Mouse (Mus musculus): ENCODE results near the gene Hoxb5. TPM values are rescaled to one million over a fixed set of nuclear protein-coding genes. Genes with fewer than 3 reads are reported as not detected.

The Hoxb5 gene
- polyA plus RNA-seq (2015; fragmentation: Nextera tagmentation; extraction: Ambion mirVana) = 3.8 and 5.5 TPM in 2 replicates

- no peak for ATAC-seq (ENCODE audit: extremely low read depth, insufficient number of reproducible peaks, low FRiP score, low TSS enrichment)
- H3K27me3 ChIP-seq (replicated peaks) = peaks cover 100% of the 10 kb centered on the region
- peaks cover 6% of the 10 kb centered on the region for H3K4me1 ChIP-seq
- no peaks in the 10 kb centered on the region for H3K9me3 ChIP-seq
- H3K36me3 ChIP-seq = no peaks in the 10 kb centered on the region
- peak within 1 kb of the TSS; percentile 48; the same call in 1 of the 2 replicates for H3K27ac ChIP-seq (replicated peaks)
- peak within 1 kb of the TSS; percentile 43 for H3K4me3 ChIP-seq
- H3K9ac ChIP-seq = peak within 1 kb of the TSS; percentile 70
- WGBS = under 1% methylated on average over 69 of the region's 69 CpGs
- H3K4me2 ChIP-seq = peak within 1 kb of the TSS; percentile 63
These were observed at the start of gene Hoxb5 for GRCm38 (mm10) chr11:96303151-96304099. TSS of gene Hoxb5 (plus strand) at chr11:96303336.

DNA sequence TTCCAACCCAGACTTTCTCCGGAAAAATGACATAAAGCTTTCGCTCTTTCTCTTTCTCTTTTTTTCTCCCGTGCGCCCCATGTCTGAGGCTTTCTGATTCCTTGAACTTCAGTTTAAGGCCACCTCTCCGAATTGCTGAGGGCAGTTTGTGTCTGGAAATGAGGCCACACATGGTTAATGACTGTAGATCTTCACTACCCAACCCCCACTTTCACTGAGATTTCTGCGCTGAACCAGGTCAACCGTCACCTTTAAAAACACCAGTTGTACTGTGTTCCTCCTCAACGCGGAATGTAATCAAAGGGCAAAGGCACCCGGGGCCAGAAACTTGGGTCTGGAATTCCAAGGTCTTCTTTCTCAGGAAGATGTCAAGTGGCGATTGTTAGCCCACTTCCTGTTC is 48.9 kb upstream of the Hoxb5 start:
- no peak overlapping the region for H3K4me3 ChIP-seq

GRCm38 (mm10) chr11:96255111-96255995 is 47.8 kb upstream of the Hoxb5 start:
- Histone ChIP-seq H3K9me3 (no peaks in the 10 kb centered on the region), H3K27me3 (replicated peaks) (peaks cover 100% of the 10 kb centered on the region), H3K36me3 (no peaks in the 10 kb centered on the region), H3K27ac (replicated peaks) (no peak overlapping the region), H3K4me1 (peaks cover 7% of the 10 kb centered on the region; the same call in 1 of the 2 replicates), H3K4me2 (no peak overlapping the region), H3K4me3 (no peak overlapping the region), H3K9ac (no peak overlapping the region)
- ATAC-seq (ENCODE audit: extremely low read depth, insufficient number of reproducible peaks, low FRiP score, low TSS enrichment) = no peak
- 1% methylated on average over 39 of the region's 39 CpGs for WGBS

More for the DNA sequence above, 48.9 kb upstream of the Hoxb5 start:
- Histone ChIP-seq H3K9me3 (no peaks in the 10 kb centered on the region), H3K4me1 (peaks cover 7% of the 10 kb centered on the region; the same call in 1 of the 2 replicates), H3K36me3 (no peaks in the 10 kb centered on the region), H3K4me2 (no peak overlapping the region), H3K9ac (no peak overlapping the region), H3K27me3 (replicated peaks) (peaks cover 100% of the 10 kb centered on the region), H3K27ac (replicated peaks) (no peak overlapping the region)
- no peak for ATAC-seq (ENCODE audit: extremely low read depth, insufficient number of reproducible peaks, low FRiP score, low TSS enrichment)
- 2% methylated on average over 11 of the region's 11 CpGs for WGBS

DNA sequence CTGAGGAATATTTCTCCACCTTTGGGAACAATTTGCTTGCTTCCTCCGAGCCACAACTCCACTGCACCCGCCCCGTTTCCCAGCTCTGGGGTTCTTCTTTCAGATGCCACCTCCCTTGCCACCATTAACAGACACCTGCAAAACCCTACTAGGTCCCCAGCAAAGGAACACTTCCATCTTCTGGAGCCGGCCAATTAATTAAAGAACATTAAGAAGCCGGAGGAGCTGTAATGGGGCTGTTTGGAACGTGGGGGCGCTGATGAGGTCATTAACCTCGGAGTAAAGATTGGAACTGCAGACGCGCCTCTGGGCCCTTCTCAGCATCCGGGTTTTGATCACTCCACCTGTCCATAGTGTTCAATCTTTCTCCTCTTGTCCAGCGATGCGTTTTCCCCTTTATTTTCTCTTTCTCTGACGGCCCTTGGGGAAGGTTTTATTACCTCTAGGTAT is 47.1 kb upstream of the Hoxb5 start:
- ATAC-seq (ENCODE audit: extremely low read depth, insufficient number of reproducible peaks, low FRiP score, low TSS enrichment) = no peak
- Histone ChIP-seq H3K4me1 (peaks cover 4% of the 10 kb centered on the region; the same call in 1 of the 2 replicates), H3K9ac (no peak overlapping the region), H3K4me2 (no peak overlapping the region), H3K27ac (replicated peaks) (no peak overlapping the region), H3K36me3 (no peaks in the 10 kb centered on the region), H3K27me3 (replicated peaks) (peaks cover 100% of the 10 kb centered on the region), H3K9me3 (no peaks in the 10 kb centered on the region), H3K4me3 (no peak overlapping the region)
- WGBS = 2% methylated on average over 14 of the region's 14 CpGs

DNA sequence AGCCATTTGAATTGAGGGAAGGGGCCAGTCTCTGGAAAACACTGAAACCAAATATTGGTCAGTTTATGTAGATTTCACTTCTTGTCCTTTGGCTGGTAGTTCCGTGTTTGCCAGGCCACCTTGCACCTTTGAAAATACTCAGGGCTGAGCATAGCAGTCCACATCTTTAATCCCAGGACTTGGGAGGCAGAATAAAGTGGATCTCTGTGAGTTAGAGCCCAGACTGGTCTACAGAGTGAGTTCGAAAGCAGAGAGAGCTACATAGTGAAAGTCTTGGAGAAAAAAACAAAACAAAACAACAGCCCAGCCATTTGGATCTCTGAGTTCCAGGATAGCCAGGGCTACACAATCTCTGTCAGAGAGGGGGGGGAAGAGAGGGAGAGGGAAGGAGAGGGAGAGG is 46.0 kb upstream of the Hoxb5 start:
- Histone ChIP-seq H3K36me3 (no peaks in the 10 kb centered on the region), H3K27me3 (replicated peaks) (peaks cover 100% of the 10 kb centered on the region), H3K27ac (replicated peaks) (no peak overlapping the region), H3K9me3 (no peaks in the 10 kb centered on the region), H3K4me2 (no peak overlapping the region), H3K9ac (no peak overlapping the region), H3K4me1 (no peaks in the 10 kb centered on the region), H3K4me3 (no peak overlapping the region)
- WGBS = 26% methylated on average over 2 of the region's 2 CpGs
- no peak for ATAC-seq (ENCODE audit: extremely low read depth, insufficient number of reproducible peaks, low FRiP score, low TSS enrichment)

DNA sequence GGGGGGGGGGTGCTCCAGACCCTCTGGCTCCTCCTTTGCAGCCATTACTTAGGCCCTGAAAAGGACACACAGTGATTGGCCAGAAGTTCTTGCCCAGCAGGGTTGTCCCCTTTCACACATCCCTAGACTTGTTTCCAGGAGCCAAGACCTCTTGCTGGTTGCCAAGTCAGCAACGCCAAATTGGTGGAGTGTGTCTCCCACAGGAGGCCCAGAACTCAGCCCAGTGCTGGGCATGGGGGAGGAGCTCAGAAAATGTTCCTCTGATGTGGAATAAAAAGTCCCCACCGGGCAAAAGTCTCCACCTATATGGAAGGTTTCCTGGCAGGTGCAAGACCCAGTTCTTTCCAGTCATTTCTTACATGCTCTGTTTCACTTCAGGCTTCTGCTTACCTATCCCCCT is 44.1 kb upstream of the Hoxb5 start:
- ATAC-seq (ENCODE audit: extremely low read depth, insufficient number of reproducible peaks, low FRiP score, low TSS enrichment) = no peak
- 3% methylated on average over 2 of the region's 2 CpGs for WGBS

DNA sequence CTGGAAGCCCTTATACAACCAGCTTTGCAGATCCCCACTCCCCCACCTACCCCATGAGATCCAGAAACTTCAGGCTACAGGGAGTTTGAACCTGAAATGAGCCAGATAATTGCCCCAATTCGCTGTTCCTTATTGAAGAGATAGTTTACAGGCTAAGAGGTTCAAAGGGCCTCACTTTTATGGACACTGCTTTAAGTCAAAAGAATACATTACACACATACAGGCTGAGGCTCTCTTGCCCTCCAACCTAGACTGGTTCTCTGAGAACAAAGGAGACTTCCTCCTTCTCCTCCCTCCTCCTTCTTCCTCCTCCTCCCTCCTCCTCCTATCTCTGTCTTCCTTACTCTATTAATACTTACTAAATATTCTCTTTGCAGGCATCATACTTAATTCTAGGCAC is 43.6 kb upstream of the Hoxb5 start:
- no peaks in the 10 kb centered on the region for H3K36me3 ChIP-seq
- no peak overlapping the region for H3K4me3 ChIP-seq
- H3K4me1 ChIP-seq = no peaks in the 10 kb centered on the region
- H3K4me2 ChIP-seq = no peak overlapping the region
- peaks cover 100% of the 10 kb centered on the region for H3K27me3 ChIP-seq (replicated peaks)
- 0% methylated on average over 1 of the region's 1 CpGs for WGBS
- no peak overlapping the region for H3K27ac ChIP-seq (replicated peaks)
- no peak for ATAC-seq (ENCODE audit: extremely low read depth, insufficient number of reproducible peaks, low FRiP score, low TSS enrichment)
- H3K9ac ChIP-seq = no peak overlapping the region
- H3K9me3 ChIP-seq = no peaks in the 10 kb centered on the region

More for the DNA sequence above, 44.1 kb upstream of the Hoxb5 start:
- no peaks in the 10 kb centered on the region for H3K9me3 ChIP-seq
- H3K27ac ChIP-seq (replicated peaks) = no peak overlapping the region
- H3K4me1 ChIP-seq = no peaks in the 10 kb centered on the region
- no peaks in the 10 kb centered on the region for H3K36me3 ChIP-seq
- peaks cover 100% of the 10 kb centered on the region for H3K27me3 ChIP-seq (replicated peaks)
- H3K9ac ChIP-seq = no peak overlapping the region
- no peak overlapping the region for H3K4me3 ChIP-seq
- H3K4me2 ChIP-seq = no peak overlapping the region

DNA sequence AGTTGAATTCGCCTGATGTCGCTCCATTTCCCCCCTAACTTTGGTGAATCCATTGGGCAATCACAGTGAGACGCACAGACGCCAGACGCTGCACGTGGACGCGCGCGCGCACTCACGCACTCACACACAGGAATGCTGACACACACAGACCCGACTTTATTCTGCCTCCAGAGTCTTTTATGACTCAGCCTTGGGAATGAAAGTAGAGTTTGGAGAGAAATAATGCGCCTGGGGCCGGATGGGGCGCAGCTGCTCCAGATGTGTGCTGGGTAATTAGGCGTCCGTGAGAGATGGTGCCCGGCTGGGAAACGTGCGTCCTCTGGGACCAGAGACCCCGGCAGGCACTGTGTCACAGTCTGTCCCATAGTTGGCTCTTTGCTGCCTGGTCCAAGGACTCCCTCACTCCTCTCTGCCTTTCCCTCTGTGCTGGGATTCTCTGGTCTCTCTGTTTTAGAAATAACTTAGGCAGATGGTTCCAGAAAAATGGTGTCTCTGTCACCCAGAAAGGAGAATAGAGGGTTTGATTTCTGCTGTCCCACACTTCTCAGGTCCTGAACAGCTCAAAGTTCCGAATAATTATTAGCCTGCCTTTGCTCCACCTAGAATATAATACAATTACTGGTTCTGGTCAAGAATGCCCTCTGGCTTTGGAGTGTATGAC is 42.7 kb upstream of the Hoxb5 start:
- WGBS = 3% methylated on average over 23 of the region's 23 CpGs

GRCm38 (mm10) chr11:96261323-96261890 is 41.7 kb upstream of the Hoxb5 start:
- H3K4me1 ChIP-seq = no peaks in the 10 kb centered on the region
- H3K9ac ChIP-seq = no peak overlapping the region
- H3K4me3 ChIP-seq = no peak overlapping the region
- no peak for ATAC-seq (ENCODE audit: extremely low read depth, insufficient number of reproducible peaks, low FRiP score, low TSS enrichment)
- no peak overlapping the region for H3K4me2 ChIP-seq
- peaks cover 100% of the 10 kb centered on the region for H3K27me3 ChIP-seq (replicated peaks)
- 2% methylated on average over 24 of the region's 24 CpGs for WGBS
- H3K36me3 ChIP-seq = no peaks in the 10 kb centered on the region
- no peak overlapping the region for H3K27ac ChIP-seq (replicated peaks)
- H3K9me3 ChIP-seq = no peaks in the 10 kb centered on the region

More for the DNA sequence above, 42.7 kb upstream of the Hoxb5 start:
- Histone ChIP-seq H3K27me3 (replicated peaks) (peaks cover 100% of the 10 kb centered on the region), H3K4me1 (no peaks in the 10 kb centered on the region), H3K4me3 (no peak overlapping the region), H3K36me3 (no peaks in the 10 kb centered on the region), H3K9ac (no peak overlapping the region), H3K9me3 (no peaks in the 10 kb centered on the region), H3K4me2 (no peak overlapping the region), H3K27ac (replicated peaks) (no peak overlapping the region)
- ATAC-seq (ENCODE audit: extremely low read depth, insufficient number of reproducible peaks, low FRiP score, low TSS enrichment) = no peak

- H3K27me3 ChIP-seq (replicated peaks) = peaks cover 100% of the 10 kb centered on the region
- no peak overlapping the region for H3K4me2 ChIP-seq
- no peaks in the 10 kb centered on the region for H3K36me3 ChIP-seq
- no peak overlapping the region for H3K27ac ChIP-seq (replicated peaks)
- no peak overlapping the region for H3K9ac ChIP-seq
- WGBS = 5% methylated on average over 6 of the region's 6 CpGs
- H3K4me1 ChIP-seq = no peaks in the 10 kb centered on the region
- no peaks in the 10 kb centered on the region for H3K9me3 ChIP-seq
- H3K4me3 ChIP-seq = no peak overlapping the region
- ATAC-seq (ENCODE audit: extremely low read depth, insufficient number of reproducible peaks, low FRiP score, low TSS enrichment) = no peak
These were observed 40.8 kb upstream of the Hoxb5 start for GRCm38 (mm10) chr11:96262262-96262830.
